Mouse (Mus musculus): ENCODE results near the gene Gap43.

The Gap43 gene

DNA sequence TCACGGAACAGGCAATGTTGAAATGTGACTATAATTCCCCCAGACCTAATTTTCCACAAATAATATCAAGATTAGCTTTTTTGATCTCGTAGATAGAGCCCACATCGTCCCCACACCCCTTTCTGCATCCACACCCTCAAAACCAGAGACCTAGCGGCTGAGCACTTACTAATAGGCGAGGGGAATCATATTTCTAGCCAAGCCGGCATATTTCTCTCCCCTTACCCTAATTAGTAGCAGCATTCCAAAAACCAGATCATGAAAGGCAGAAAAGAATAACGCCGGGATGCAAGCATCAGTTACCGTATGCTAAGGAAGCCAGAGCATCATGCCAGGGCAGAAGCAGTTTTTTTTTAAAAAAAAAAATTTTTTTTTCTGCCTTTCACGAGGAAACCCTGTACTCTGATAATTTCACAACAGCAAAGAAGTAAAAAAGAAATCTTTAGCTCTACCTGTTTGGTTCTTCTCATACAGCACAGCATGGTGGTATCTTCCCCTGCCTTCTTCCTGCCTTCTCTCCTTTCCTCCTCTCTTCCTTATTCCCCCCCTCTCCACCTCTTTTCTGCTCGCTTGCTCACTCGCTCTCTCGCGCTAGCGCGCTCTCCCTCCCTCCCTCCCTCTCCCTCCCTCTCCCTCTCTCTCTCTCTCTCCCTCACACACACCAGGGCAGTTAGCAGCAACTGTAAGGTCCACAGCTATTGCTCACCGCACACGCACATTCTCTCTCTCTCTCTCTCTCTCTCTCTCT is at the start of gene Gap43:
Gene Gap43 (minus strand): TSS at position 631 of the 748 bp plus-strand sequence.
- WGBS = 2% methylated on average over 18 of the region's 18 CpGs

DNA sequence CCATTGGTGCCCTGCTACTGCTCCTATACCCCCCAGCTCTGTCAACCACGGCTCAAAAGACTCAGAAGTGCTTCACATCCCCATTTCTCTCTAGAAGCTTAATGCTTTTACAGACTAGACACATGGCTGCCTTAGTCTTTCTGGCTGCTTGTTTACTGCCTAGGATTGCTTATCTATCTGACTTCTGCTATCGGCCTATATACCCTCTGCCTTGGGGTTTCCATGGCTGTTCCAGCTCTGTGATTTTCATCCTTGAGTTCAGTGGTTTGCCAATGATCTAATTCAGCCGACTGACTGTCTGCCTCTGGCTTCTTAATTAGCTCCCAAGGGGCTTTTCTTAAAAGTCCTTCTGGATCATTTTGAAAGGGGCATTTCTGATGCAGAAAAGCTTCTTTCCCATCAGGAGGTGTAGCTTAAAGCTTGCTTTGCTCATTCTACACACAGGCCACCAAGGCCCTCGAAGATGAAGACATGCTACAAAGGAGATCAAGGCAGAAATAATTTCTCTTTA is 40.9 kb upstream of the Gap43 start:
- 62% methylated on average over 4 of the region's 4 CpGs for WGBS

- 47% methylated on average over 3 of the region's 3 CpGs for WGBS
Observed at GRCm38 (mm10) chr16:42380641-42381040, 40.2 kb upstream of the Gap43 start.

DNA sequence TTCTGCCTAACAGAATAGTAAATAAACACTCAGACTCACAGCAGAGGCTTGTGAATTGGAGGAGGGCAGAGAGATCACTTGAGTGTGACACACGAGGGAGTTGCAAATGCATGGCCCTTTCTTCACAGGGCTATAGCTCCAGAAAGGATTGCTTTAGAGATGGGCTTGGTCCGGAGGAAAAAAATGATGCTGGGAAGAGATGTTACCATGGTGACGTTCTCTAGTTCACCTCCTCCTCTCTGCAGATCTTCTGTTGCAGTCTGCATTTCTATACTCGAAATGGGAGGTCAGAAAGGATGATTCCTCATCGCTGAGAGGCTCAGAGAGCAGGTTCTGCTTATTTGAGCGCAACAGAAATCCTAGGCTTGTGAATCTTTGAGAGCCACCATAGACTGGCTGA is 29.7 kb upstream of the Gap43 start:
- 49% methylated on average over 6 of the region's 6 CpGs for WGBS

- WGBS = 84% methylated on average over 6 of the region's 6 CpGs
Observed at GRCm38 (mm10) chr16:42369346-42369745, 28.9 kb upstream of the Gap43 start.

- WGBS = 79% methylated on average over 4 of the region's 4 CpGs
Observed at GRCm38 (mm10) chr16:42360061-42360460, 19.6 kb upstream of the Gap43 start.

DNA sequence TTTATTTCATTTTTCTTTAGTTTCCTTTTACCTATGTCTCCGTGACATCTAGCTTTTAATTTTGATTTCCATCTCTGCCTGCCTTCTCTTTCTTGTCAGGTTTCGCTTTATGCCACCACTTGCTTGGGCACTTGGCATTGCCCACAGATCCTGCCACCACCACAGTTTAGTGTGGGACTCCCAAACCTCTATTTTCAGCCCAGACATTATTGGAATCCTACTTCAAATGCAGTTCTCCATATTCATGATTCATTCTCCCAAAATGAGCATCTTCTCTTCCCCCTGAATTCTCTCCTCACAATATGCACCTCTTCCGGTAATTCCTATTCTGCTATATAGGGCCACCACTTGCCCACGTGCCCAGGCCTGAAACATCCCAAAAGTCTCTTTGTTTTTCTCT is 17.6 kb upstream of the Gap43 start:
- WGBS = 63% methylated on average over 4 of the region's 4 CpGs

- 91% methylated on average over 2 of the region's 2 CpGs for WGBS
Observed at GRCm38 (mm10) chr16:42350076-42350475, 9.6 kb upstream of the Gap43 start.

DNA sequence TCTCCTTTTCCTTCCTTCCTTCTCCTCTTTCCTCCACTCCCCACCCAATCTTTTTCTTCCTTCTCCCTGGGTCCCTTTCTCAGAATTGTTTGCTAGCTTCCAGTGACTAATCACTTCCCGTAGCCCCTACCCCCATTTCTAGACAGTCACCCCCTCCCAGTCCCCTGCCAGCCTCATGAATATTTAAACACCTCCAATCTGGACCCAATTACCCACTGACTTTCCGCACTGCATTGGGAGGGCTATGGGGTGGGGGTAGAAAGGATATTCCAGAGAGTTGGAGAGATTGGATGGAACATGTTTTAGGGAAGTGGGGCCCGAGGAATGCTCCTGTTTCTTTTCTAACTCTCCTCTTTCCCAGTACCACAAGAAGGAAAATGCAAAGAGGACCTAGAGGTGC is 414 bp upstream of the Gap43 start:
- 25% methylated on average over 2 of the region's 3 CpGs for WGBS

GRCm38 (mm10) chr16:42339512-42339911 is 939 bp downstream of the Gap43 start:
- 0% methylated on average over 10 of the region's 10 CpGs for WGBS

- WGBS = 4% methylated on average over 4 of the region's 4 CpGs
Observed at GRCm38 (mm10) chr16:42338987-42339386, 1.5 kb downstream of the Gap43 start.

DNA sequence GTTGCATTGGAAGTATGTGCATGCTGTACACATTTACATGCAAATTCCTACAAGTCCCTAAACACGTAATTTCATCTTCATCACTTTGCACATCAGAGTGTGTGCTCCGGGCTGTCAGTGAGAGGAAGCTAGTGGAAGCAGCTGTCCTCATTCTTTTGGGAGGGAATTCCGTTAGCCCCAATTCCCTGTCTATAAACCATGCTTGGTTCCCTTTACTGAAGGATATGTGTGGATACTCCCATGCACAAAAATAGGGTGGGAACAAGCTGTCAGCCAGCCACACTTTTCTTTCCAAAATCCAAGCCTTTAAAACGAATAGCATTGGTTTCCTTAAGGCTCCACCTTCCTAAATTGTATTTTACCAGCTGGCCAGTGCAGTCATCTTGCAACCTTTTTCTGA is 2.1 kb downstream of the Gap43 start:
- 15% methylated on average over 4 of the region's 4 CpGs for WGBS

- 33% methylated on average over 2 of the region's 2 CpGs for WGBS
Observed at GRCm38 (mm10) chr16:42337663-42338062, 2.8 kb downstream of the Gap43 start.

DNA sequence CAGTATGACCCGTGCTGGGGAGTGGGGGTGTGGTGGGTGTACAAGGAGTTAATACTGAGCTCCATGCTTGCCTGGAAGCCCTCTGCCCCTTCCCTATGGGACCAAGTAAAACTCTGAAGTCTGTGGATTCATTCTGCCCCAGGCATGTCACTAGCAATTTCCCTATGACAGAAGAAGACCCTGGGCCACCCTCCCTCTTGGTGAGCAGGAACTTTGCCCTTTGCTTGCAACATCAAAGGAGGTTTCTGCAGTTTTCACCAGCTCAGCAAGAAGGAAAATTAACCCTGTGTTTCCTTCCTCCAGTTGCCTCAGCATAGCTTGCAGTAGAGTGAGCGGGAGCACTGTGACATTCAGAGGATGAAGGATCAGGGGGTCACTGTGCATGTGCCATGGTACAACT is 3.8 kb downstream of the Gap43 start:
- WGBS = 56% methylated on average over 2 of the region's 2 CpGs

DNA sequence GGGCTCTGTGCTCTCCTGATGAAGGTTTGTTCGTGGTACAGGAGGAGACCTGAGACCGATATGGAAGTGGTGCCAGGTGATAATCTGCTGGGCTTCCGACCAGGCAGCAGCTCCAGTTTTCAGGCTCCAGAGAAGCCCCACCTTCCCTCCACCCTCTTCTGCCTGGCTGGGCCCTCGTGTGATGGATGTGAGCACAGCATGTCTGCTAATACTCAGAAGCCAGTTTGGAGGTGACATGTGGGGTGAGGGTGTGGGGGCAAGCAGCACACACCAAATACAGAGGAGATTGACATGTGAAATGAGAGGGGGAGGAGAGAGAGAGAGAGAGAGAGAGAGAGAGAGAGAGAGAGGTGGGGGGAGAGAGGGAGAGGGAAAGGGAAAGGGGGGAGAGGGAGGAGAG is 8.1 kb downstream of the Gap43 start:
- WGBS = 58% methylated on average over 4 of the region's 4 CpGs

DNA sequence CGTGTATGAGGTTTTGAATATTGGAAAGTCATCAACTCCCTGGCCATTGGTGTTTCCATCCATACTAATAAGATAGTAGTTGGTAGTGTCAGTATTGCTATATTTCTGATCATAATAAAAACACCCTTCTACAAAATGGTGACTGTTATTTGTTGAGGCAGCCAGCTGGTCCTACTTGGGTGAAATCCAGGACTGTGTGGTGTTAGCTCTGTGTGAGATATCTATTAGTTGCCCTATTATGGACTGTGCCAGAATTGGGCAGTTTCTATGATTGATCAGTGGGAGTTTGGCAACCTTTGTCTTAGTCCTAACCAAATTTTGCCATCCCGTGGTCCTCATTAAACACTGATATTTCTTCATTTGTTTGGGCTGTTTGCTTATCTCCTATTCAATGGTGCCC is 14.3 kb downstream of the Gap43 start:
- WGBS = 71% methylated on average over 2 of the region's 2 CpGs

DNA sequence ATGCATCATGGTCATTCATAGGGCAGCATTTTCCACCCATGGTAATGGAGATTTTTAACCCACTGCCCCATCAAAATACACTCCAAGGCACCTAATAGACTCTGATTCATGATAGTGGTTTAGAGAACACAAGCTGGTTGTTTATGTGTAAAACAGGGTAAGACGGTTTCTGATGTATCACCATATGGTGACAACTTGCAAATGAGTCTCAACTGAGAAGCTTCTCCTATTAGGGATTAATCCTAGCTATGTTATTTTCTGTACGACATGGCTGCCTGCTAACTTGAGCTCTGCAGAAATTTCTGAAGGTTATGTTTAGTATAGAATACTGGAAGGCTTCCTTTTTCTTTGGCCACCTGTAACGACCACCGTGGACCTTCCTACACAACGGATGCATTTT is 21.1 kb downstream of the Gap43 start:
- WGBS = 65% methylated on average over 5 of the region's 5 CpGs

DNA sequence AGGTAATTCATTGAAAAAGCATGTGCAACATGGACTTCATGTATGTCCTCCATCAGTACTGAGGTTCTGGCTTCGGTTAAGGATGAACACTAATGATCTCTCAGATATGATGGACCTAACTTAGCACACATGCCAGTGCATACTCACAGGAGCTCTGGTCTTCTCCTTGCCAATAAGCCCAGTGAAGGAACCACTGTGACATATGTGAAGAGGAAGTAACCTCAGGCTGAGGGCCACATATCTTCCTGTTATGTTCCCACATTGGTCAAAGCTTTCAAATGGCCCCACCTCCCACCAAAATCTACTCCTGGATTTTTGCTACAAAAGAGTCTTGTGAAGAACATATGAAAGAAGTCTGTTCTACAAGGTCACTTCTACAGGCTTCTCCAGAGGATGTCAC is 28.3 kb downstream of the Gap43 start:
- 100% methylated on average over 1 of the region's 1 CpGs for WGBS

DNA sequence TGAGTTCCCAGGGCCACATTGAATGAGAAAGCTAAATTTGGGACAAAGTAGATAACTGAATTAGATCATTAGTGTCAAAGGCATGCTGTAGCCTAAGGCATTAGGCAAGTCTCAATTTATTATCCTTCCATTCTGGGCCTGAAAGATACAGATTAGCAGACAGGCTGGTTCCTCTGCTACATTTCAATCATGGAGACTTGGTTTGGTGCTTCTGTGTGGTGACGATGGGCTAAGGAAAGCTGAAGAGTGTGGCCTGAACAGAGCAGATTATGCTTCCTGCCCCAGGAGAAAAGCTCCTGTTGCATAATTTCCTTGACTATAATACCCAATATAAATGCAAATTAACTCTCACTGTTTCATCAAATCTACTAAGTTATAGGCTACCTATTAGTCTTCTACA is 31.7 kb downstream of the Gap43 start:
- 94% methylated on average over 1 of the region's 1 CpGs for WGBS

- WGBS = 17% methylated on average over 14 of the region's 14 CpGs
Observed at GRCm38 (mm10) chr16:42305934-42306701, 34.3 kb downstream of the Gap43 start.

DNA sequence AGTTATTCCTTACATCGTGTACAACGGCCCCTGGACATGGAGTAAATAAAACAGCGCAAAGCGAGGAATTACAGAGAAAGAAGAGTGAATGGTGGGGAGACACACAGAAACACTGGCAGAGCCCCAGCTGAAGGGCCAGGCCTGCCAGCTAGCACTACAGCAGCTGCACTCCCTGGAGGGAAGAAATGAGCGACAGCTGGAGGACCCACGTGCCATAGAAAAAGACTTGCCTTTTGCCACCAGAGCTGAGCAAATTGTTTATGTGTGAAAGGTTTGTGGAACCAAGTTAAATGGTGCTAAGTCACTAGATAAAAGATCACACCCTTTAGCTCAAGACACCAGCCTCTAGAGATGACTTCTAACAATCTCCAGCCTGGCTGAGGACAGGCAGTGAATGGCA is 37.0 kb downstream of the Gap43 start:
- 40% methylated on average over 6 of the region's 6 CpGs for WGBS

- WGBS = 37% methylated on average over 5 of the region's 5 CpGs
Observed at GRCm38 (mm10) chr16:42294481-42294880, 46.0 kb downstream of the Gap43 start.

DNA sequence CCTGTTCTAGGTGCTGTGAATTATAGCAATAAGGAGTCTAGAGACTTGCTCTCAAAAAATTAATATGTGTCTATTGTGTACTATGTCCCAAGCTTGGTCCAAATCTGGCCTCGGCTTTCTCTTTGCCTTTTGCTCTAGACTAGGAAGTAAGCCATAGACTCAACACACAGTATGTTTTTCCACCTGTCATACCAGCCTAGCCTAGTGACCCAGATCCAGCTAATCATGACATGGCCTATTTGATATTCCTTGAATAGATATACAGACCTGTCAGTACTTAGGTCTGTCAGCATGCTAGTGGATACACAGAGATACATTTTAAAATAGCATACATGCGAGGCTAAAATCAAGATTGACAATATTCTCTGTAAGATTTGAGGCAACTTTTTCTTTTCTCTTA is 46.4 kb downstream of the Gap43 start:
- WGBS = 73% methylated on average over 2 of the region's 2 CpGs
